ENCODE assay signal across 28 mouse cellular contexts in genomic region chr5:29475556-29475955, GRCm38 (mm10). TPM values are rescaled to one million over a fixed set of nuclear protein-coding genes. Genes with fewer than 3 reads are reported as not detected.
A peak's percentile ranks its signal among the peaks of the same experiment; 100 is the strongest.
DNase-seq lines count a peak whose midpoint lies in the region; ATAC-seq and TF ChIP-seq lines count a peak whose summit lies in the region.
"Had no signal": no experiment of that assay in that cellular context is flagged by ENCODE, and none has a peak within 500 bp of the region (broad histone marks: within the 10 kb centered on the region; RNA-seq: fewer than 3 reads in every experiment).

No protein-coding gene starts in this region.

- no peak for ATAC-seq in neural tube, embryonic 15.5 days (ENCODE audit: low FRiP score)
- ATAC-seq in embryonic facial prominence, embryonic 14.5 days (ENCODE audit: low read depth): peak; percentile 62; the same call in 1 of the 2 replicates
- ATAC-seq in intestine, postnatal 0 days: no peak
- no peak for ATAC-seq in megakaryocyte-erythroid progenitor cell, adult 5-6 weeks (replicated peaks; ENCODE audit: low FRiP score, low TSS enrichment, poor library complexity, severe bottlenecking)
- ATAC-seq: forebrain, embryonic 14.5 days had no signal

- H3K4me2 ChIP-seq in neural tube, embryonic 15.5 days: no peak overlapping the region
- H3K4me2 ChIP-seq in embryonic facial prominence, embryonic 14.5 days (ENCODE audit: low read depth, low read length): no peak overlapping the region
- H3K4me2 ChIP-seq in intestine, postnatal 0 days (replicated peaks; ENCODE audit: low read depth): peak overlapping the region; percentile 38
- H3K4me2 ChIP-seq: embryonic facial prominence, embryonic 13.5 days; heart, embryonic 12.5 days; hindbrain, embryonic 12.5 days had no signal

- WGBS in neural tube, embryonic 15.5 days: 2% methylated on average over 5 of the region's 5 CpGs
- WGBS in embryonic facial prominence, embryonic 14.5 days: 5% methylated on average over 5 of the region's 5 CpGs
- WGBS in intestine, postnatal 0 days: 25% methylated on average over 5 of the region's 5 CpGs

- no peaks in the 10 kb centered on the region for H3K9me3 ChIP-seq in neural tube, embryonic 15.5 days (replicated peaks)
- no peaks in the 10 kb centered on the region for H3K9me3 ChIP-seq in embryonic facial prominence, embryonic 14.5 days (ENCODE audit: control insufficient read depth, low read length)
- H3K9me3 ChIP-seq in intestine, postnatal 0 days (ENCODE audit: control insufficient read depth): no peaks in the 10 kb centered on the region
- H3K9me3 ChIP-seq: embryonic facial prominence, embryonic 13.5 days; heart, embryonic 12.5 days; hindbrain, embryonic 12.5 days; limb, embryonic 10.5 days had no signal

- peak; percentile 21 for DNase-seq in neural tube, embryonic 10.5 days (ENCODE audit: extremely low spot score, low spot score)
- DNase-seq in embryonic facial prominence, embryonic 14.5 days (ENCODE audit: low spot score): peak; percentile 61
- no peak for DNase-seq in right cerebral cortex, postnatal 14 days
- DNase-seq in frontal cortex, postnatal 10 days (ENCODE audit: low spot score in 2 of 2): no peak
- DNase-seq: adrenal gland, postnatal 25 days; cerebellum, adult 9-11 months; gastrocnemius, postnatal 14 days; heart, adult 18-20 months; heart, postnatal 10 days; kidney, adult 9 months; kidney, postnatal 14 days; liver; lung, postnatal 4 days; thymus, postnatal 14 days had no signal

- H3K9ac ChIP-seq in neural tube, embryonic 15.5 days (replicated peaks): no peak overlapping the region
- no peak overlapping the region for H3K9ac ChIP-seq in embryonic facial prominence, embryonic 14.5 days (ENCODE audit: low read depth, low read length)
- no peak overlapping the region for H3K9ac ChIP-seq in intestine, postnatal 0 days (ENCODE audit: low read depth, low read length)
- H3K9ac ChIP-seq: embryonic facial prominence, embryonic 13.5 days; heart, embryonic 12.5 days; hindbrain, embryonic 12.5 days had no signal

- H3K4me1 ChIP-seq in neural tube, embryonic 15.5 days: peaks cover 17% of the 10 kb centered on the region
- H3K4me1 ChIP-seq in embryonic facial prominence, embryonic 14.5 days (ENCODE audit: control insufficient read depth, insufficient read depth, low read length): no peaks in the 10 kb centered on the region; the same call in 1 of the 2 replicates
- no peaks in the 10 kb centered on the region for H3K4me1 ChIP-seq in intestine, postnatal 0 days (replicated peaks; ENCODE audit: control insufficient read depth, insufficient read depth, low read length)

- H3K4me3 ChIP-seq in neural tube, embryonic 15.5 days (replicated peaks): no peak overlapping the region
- no peak overlapping the region for H3K4me3 ChIP-seq in embryonic facial prominence, embryonic 14.5 days (ENCODE audit: low read depth, low read length)
- H3K4me3 ChIP-seq in intestine, postnatal 0 days (ENCODE audit: low read depth, low read length): no peak overlapping the region
- H3K4me3 ChIP-seq: embryonic facial prominence, embryonic 13.5 days; heart, embryonic 12.5 days; hindbrain, embryonic 12.5 days; layer of hippocampus, adult 2 months; limb, embryonic 10.5 days had no signal

- no peaks in the 10 kb centered on the region for H3K36me3 ChIP-seq in neural tube, embryonic 15.5 days
- H3K36me3 ChIP-seq in embryonic facial prominence, embryonic 14.5 days (ENCODE audit: control insufficient read depth, insufficient read depth, low read length): no peaks in the 10 kb centered on the region
- H3K36me3 ChIP-seq in intestine, postnatal 0 days (ENCODE audit: control insufficient read depth, insufficient read depth): no peaks in the 10 kb centered on the region
- H3K36me3 ChIP-seq: embryonic facial prominence, embryonic 13.5 days; heart, embryonic 12.5 days; hindbrain, embryonic 12.5 days; limb, embryonic 10.5 days had no signal

- no peak overlapping the region for H3K27ac ChIP-seq in neural tube, embryonic 15.5 days (replicated peaks)
- H3K27ac ChIP-seq in embryonic facial prominence, embryonic 14.5 days (replicated peaks; ENCODE audit: low read depth, low read length): no peak overlapping the region
- H3K27ac ChIP-seq in intestine, postnatal 0 days (ENCODE audit: low read depth, low read length): no peak overlapping the region
- H3K27ac ChIP-seq: embryonic facial prominence, embryonic 13.5 days; hindbrain, embryonic 12.5 days; layer of hippocampus, adult 2 months; limb, embryonic 10.5 days had no signal

- no peak for TF ChIP-seq CTCF in intestine, postnatal 0 days (IDR thresholded peaks at IDR 0.05; ENCODE audit: low read depth)

- H3K27me3 ChIP-seq in neural tube, embryonic 15.5 days (replicated peaks): peaks cover 97% of the 10 kb centered on the region
- peaks cover 100% of the 10 kb centered on the region for H3K27me3 ChIP-seq in embryonic facial prominence, embryonic 14.5 days (replicated peaks; ENCODE audit: control insufficient read depth, insufficient read depth, low read length)
- H3K27me3 ChIP-seq in intestine, postnatal 0 days (replicated peaks; ENCODE audit: control insufficient read depth, insufficient read depth, low read length): peaks cover 83% of the 10 kb centered on the region

RNA-seq across cellular contexts. Expression of gene Mnx1, which starts 2.7 kb away (rescaled TPM):
- 0.95 and 1.3 TPM in 2 replicates for polyA plus RNA-seq in neural tube, embryonic 15.5 days (2015; fragmentation: Nextera tagmentation; extraction: Ambion mirVana)
- polyA plus RNA-seq in embryonic facial prominence, embryonic 14.5 days (2014; fragmentation: Nextera tagmentation; extraction: Ambion mirVana): 0.10 TPM in 1 of 2 replicates, not detected in the other
- polyA plus RNA-seq in intestine, postnatal 0 days (2015; fragmentation: Nextera tagmentation; extraction: Ambion mirVana): 0.65 and 0.78 TPM in 2 replicates
- total RNA-seq in megakaryocyte-erythroid progenitor cell, adult 5-6 weeks (2014; fragmentation: Nextera tagmentation): not detected in 2 replicates
- not detected in 2 replicates for total RNA-seq in megakaryocyte-erythroid progenitor cell, adult 5-6 weeks (2017)
- total RNA-seq: adrenal gland, postnatal 25 days; common myeloid progenitor, adult 5-6 weeks; gastrocnemius, postnatal 14 days; heart, adult 18-20 months; heart, postnatal 10 days; layer of hippocampus, adult 2 months; layer of hippocampus, postnatal 25 days; midbrain, postnatal 0 days had no signal
- polyA plus RNA-seq: embryonic facial prominence, embryonic 13.5 days; forebrain, embryonic 14.5 days; liver, embryonic 16.5 days; lung, embryonic 16.5 days; midbrain, postnatal 0 days had no signal

RNA-seq across cellular contexts. Expression of gene Nom1, which starts 41.1 kb away (rescaled TPM):
- polyA plus RNA-seq in neural tube, embryonic 15.5 days (2015; fragmentation: Nextera tagmentation; extraction: Ambion mirVana): 16.2 and 23.1 TPM in 2 replicates
- 17.4 and 28.9 TPM in 2 replicates for polyA plus RNA-seq in embryonic facial prominence, embryonic 14.5 days (2014; fragmentation: Nextera tagmentation; extraction: Ambion mirVana)
- polyA plus RNA-seq in intestine, postnatal 0 days (2015; fragmentation: Nextera tagmentation; extraction: Ambion mirVana): 14.5 and 16.0 TPM in 2 replicates
- 17.5 and 19.8 TPM in 2 replicates for total RNA-seq in megakaryocyte-erythroid progenitor cell, adult 5-6 weeks (2014; fragmentation: Nextera tagmentation)
- 23.2 and 38.0 TPM in 2 replicates for total RNA-seq in megakaryocyte-erythroid progenitor cell, adult 5-6 weeks (2017)

Comparison
In these comparisons a context has a peak if more than half of its experiments do, and no peak if none do; other contexts are left out.
1. DNase-seq: peak in neural tube, embryonic 10.5 days (single experiment) and embryonic facial prominence, embryonic 14.5 days (single experiment); none in right cerebral cortex, postnatal 14 days (single experiment) and frontal cortex, postnatal 10 days (0 of 2).